Mouse (Mus musculus) liver, embryonic 15.5 days (tissue): ENCODE measurements around the gene Insm1. TPM values are rescaled to one million over a fixed set of nuclear protein-coding genes. Genes with fewer than 3 reads are reported as not detected.

Experiments used
- ATAC-seq: fragments of 200-750 bp; cut with Nextera tagmentation; 2 replicates; pipeline ENCODE4 v1.8.0; 2017; ENCODE audit warnings: moderate number of reproducible peaks, mild to moderate bottlenecking, moderate library complexity; ENCODE audit not compliant: insufficient read depth
- H3K27ac ChIP-seq: fragments of 300-500 bp; sonication (generic); replicated peaks from 2 replicates; pipeline ENCODE4 v1.5.1; 2015; ENCODE audit warnings: mild to moderate bottlenecking, inconsistent platforms
- H3K27me3 ChIP-seq: fragments of 300-500 bp; sonication (generic); 2 replicates; pipeline ENCODE4 v1.6.1; 2015; ENCODE audit warnings: mild to moderate bottlenecking, inconsistent platforms
- H3K36me3 ChIP-seq: fragments of 300-500 bp; sonication (generic); replicated peaks from 2 replicates; pipeline ENCODE4 v1.6.1; 2015; ENCODE audit warnings: moderate library complexity, mild to moderate bottlenecking, inconsistent platforms
- H3K4me1 ChIP-seq: fragments of 300-500 bp; sonication (generic); replicated peaks from 2 replicates; pipeline ENCODE4 v1.6.1; 2015; ENCODE audit warnings: inconsistent platforms
- H3K4me2 ChIP-seq: fragments of 300-500 bp; sonication (generic); 2 replicates; pipeline ENCODE4 v1.6.1; 2015; ENCODE audit warnings: moderate library complexity, mild to moderate bottlenecking, inconsistent platforms
- H3K4me3 ChIP-seq: fragments of 300-500 bp; sonication (generic); replicated peaks from 2 replicates; pipeline ENCODE4 v1.5.1; 2015; ENCODE audit warnings: mild to moderate bottlenecking, inconsistent platforms
- H3K9ac ChIP-seq: fragments of 300-500 bp; sonication (generic); 2 replicates; pipeline ENCODE4 v1.6.1; 2015; ENCODE audit warnings: moderate library complexity, mild to moderate bottlenecking, inconsistent platforms
- H3K9me3 ChIP-seq: fragments of 300-500 bp; sonication (generic); replicated peaks from 2 replicates; pipeline ENCODE4 v1.6.1; 2016; ENCODE audit warnings: inconsistent platforms
- WGBS: fragments of 180-500 bp; shearing (Covaris S2); methylation state at CpG from one replicate; pipeline ENCODE4 v1.1.7; 2015; ENCODE audit warnings: mixed read lengths; ENCODE audit not compliant: insufficient replicate concordance; 5-methylcytosine and 5-hydroxymethylcytosine counted together
- polyA plus RNA-seq: library from polyadenylated mRNA; unstranded; fragments of >200 nt; fragmentation: Nextera tagmentation; extraction: Ambion mirVana; gene quantifications from 2 replicates; pipeline ENCODE4 v1.2.1, GENCODE M21; 2015

Insm1 gene
- polyA plus RNA-seq, 1 experiment from 2014 or later: not detected

DNA sequence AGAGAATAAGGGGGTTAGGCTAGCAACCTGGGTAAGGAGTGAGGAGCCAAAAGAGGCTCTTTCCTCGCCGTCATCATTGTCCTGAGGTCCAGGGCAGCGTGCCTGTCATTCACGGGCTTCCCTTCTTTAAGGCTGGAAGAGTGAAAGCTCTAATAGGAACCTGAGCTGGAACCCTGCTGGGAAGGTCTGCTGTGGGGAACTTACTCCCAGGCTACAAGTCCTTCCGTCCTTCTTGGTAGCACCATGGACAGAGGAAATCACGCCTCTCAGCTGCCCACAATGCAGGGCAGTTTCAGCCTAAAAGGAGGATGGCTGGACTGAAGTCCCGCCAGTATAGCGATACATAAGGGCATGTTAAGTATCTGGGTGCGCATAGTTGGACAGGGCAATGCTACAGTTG, 4.8 kb downstream of the Insm1 start:
- Histone ChIP-seq H3K36me3 (no peaks in the 10 kb centered on the region), H3K4me2 (no peak overlapping the region), H3K9ac (no peak overlapping the region), H3K27ac (no peak overlapping the region), H3K27me3 (peaks cover 76% of the 10 kb centered on the region), H3K4me3 (no peak overlapping the region), H3K9me3 (no peaks in the 10 kb centered on the region), H3K4me1 (peaks cover 11% of the 10 kb centered on the region)
- 8% methylated on average over 9 of the region's 9 CpGs for WGBS
- no peak for ATAC-seq

GRCm38 (mm10) chr2:146227646-146228045, 5.9 kb downstream of the Insm1 start:
- H3K9ac ChIP-seq: no peak overlapping the region
- ATAC-seq: no peak
- H3K4me2 ChIP-seq: no peak overlapping the region
- H3K27me3 ChIP-seq: peaks cover 65% of the 10 kb centered on the region
- no peaks in the 10 kb centered on the region for H3K36me3 ChIP-seq
- 42% methylated on average over 3 of the region's 3 CpGs for WGBS
- H3K4me1 ChIP-seq: peaks cover 5% of the 10 kb centered on the region
- no peak overlapping the region for H3K27ac ChIP-seq
- no peak overlapping the region for H3K4me3 ChIP-seq
- no peaks in the 10 kb centered on the region for H3K9me3 ChIP-seq

DNA sequence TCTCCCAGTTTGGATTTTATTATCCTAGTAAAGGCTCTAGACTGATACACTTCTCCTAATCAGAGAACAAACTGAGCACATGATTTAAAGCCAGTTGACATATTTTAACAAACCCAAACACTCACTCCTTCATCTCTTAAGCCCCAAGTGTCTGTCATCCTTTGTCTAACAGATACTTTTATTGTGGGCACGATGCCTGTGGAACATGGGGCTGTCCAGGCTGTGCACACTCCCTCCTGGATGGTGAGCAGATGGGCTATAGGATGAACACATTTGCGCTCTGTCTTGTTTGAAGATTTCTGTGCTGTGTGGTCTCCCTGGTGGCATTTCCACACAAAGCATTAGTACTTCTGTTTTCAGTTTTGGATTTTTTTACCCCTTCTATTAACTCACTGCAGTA, 6.7 kb downstream of the Insm1 start:
- peaks cover 57% of the 10 kb centered on the region for H3K27me3 ChIP-seq
- H3K4me1 ChIP-seq: no peaks in the 10 kb centered on the region
- H3K36me3 ChIP-seq: no peaks in the 10 kb centered on the region
- H3K4me2 ChIP-seq: no peak overlapping the region
- WGBS: 59% methylated on average over 2 of the region's 2 CpGs
- H3K27ac ChIP-seq: no peak overlapping the region
- ATAC-seq: no peak
- no peak overlapping the region for H3K9ac ChIP-seq
- no peak overlapping the region for H3K4me3 ChIP-seq
- H3K9me3 ChIP-seq: no peaks in the 10 kb centered on the region

- H3K27ac ChIP-seq: no peak overlapping the region
- H3K9ac ChIP-seq: no peak overlapping the region
- no peak overlapping the region for H3K4me2 ChIP-seq
- no peaks in the 10 kb centered on the region for H3K36me3 ChIP-seq
- no peak overlapping the region for H3K4me3 ChIP-seq
- ATAC-seq: no peak
- WGBS: 62% methylated on average over 2 of the region's 2 CpGs
- no peaks in the 10 kb centered on the region for H3K9me3 ChIP-seq
- H3K27me3 ChIP-seq: peaks cover 29% of the 10 kb centered on the region
- H3K4me1 ChIP-seq: no peaks in the 10 kb centered on the region
Measured at GRCm38 (mm10) chr2:146231485-146231884, 9.8 kb downstream of the Insm1 start.

GRCm38 (mm10) chr2:146239196-146239747, 17.6 kb downstream of the Insm1 start:
- Histone ChIP-seq H3K27ac (no peak overlapping the region), H3K4me3 (no peak overlapping the region), H3K27me3 (0 out of 2 replicates have a peak, but pooled peaks cover 4% of the 10 kb centered on the region), H3K9me3 (no peaks in the 10 kb centered on the region), H3K4me1 (no peaks in the 10 kb centered on the region), H3K36me3 (0 out of 2 replicates have a peak, but pooled peaks cover 5% of the 10 kb centered on the region), H3K4me2 (no peak overlapping the region), H3K9ac (no peak overlapping the region)
- no peak for ATAC-seq
- 67% methylated on average over 4 of the region's 4 CpGs for WGBS

GRCm38 (mm10) chr2:146244049-146244448, 22.3 kb downstream of the Insm1 start:
- H3K27ac ChIP-seq: no peak overlapping the region
- H3K9ac ChIP-seq: no peak overlapping the region
- ATAC-seq: no peak
- 77% methylated on average over 2 of the region's 2 CpGs for WGBS
- H3K4me2 ChIP-seq: no peak overlapping the region
- H3K27me3 ChIP-seq: no peaks in the 10 kb centered on the region
- H3K36me3 ChIP-seq: 0 out of 2 replicates have a peak, but pooled peaks cover 6% of the 10 kb centered on the region
- H3K4me3 ChIP-seq: no peak overlapping the region
- no peaks in the 10 kb centered on the region; the same call in 1 of the 2 replicates for H3K4me1 ChIP-seq
- H3K9me3 ChIP-seq: no peaks in the 10 kb centered on the region

DNA sequence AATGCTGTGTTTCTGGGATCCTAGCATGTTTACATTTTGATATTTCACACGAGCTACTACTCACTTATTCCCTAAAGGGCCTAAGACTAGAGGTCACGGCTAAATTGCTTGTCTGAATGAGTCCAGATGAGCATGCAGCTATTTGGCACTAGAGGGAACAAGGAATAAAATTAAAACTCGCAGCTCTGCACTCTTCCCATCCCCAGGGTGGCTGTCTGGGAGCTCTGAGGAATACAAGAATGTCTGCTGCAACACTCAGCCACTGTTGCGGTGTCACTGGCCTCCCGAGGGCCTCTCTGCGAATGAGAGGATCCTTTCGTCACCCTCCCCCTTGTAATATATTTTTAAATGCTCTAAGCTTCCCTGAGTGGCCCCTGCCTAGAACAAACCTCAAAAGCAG, 23.7 kb downstream of the Insm1 start:
- no peak overlapping the region for H3K27ac ChIP-seq
- 57% methylated on average over 7 of the region's 7 CpGs for WGBS
- H3K9me3 ChIP-seq: no peaks in the 10 kb centered on the region
- H3K4me1 ChIP-seq: no peaks in the 10 kb centered on the region; the same call in 1 of the 2 replicates
- H3K27me3 ChIP-seq: no peaks in the 10 kb centered on the region
- 0 out of 2 replicates have a peak, but pooled peaks cover 6% of the 10 kb centered on the region for H3K36me3 ChIP-seq
- H3K4me2 ChIP-seq: no peak overlapping the region
- H3K9ac ChIP-seq: no peak overlapping the region
- ATAC-seq: no peak
- H3K4me3 ChIP-seq: no peak overlapping the region

GRCm38 (mm10) chr2:146246409-146247075, 24.8 kb downstream of the Insm1 start:
- no peak overlapping the region for H3K4me2 ChIP-seq
- no peak overlapping the region for H3K4me3 ChIP-seq
- ATAC-seq: no peak
- no peak overlapping the region for H3K9ac ChIP-seq
- no peaks in the 10 kb centered on the region for H3K9me3 ChIP-seq
- H3K27ac ChIP-seq: no peak overlapping the region
- 77% methylated on average over 4 of the region's 4 CpGs for WGBS
- H3K27me3 ChIP-seq: no peaks in the 10 kb centered on the region
- no peaks in the 10 kb centered on the region; the same call in 1 of the 2 replicates for H3K4me1 ChIP-seq
- 0 out of 2 replicates have a peak, but pooled peaks cover 6% of the 10 kb centered on the region for H3K36me3 ChIP-seq

- WGBS: 34% methylated on average over 6 of the region's 6 CpGs
- no peak for ATAC-seq
- H3K4me3 ChIP-seq: no peak overlapping the region
Measured at GRCm38 (mm10) chr2:146247576-146247975, 25.9 kb downstream of the Insm1 start.

DNA sequence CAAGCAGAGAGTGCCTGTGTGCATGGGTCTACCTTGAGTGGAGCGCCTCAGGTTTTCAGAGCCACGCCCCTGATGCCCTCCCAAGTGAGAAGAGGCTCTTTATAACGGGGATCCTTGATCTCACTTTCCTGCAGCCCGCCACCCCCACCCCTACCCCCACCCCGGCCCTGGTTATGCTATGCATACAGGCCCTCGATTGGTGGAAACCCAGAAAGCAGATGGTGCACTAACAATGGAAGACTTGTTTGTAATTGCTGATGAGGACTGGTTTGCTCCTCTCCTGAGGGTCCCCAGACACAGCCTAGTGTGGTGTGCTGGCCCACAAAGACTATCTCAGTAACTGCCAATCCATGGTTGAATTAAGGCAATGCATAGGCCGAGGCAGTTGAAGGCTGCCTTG, 27.3 kb downstream of the Insm1 start:
- Histone ChIP-seq H3K9ac (no peak overlapping the region), H3K27ac (no peak overlapping the region), H3K27me3 (no peaks in the 10 kb centered on the region), H3K4me3 (no peak overlapping the region), H3K4me2 (no peak overlapping the region), H3K4me1 (no peaks in the 10 kb centered on the region; the same call in 1 of the 2 replicates), H3K9me3 (no peaks in the 10 kb centered on the region), H3K36me3 (0 out of 2 replicates have a peak, but pooled peaks cover 3% of the 10 kb centered on the region)
- 65% methylated on average over 7 of the region's 7 CpGs for WGBS
- ATAC-seq: no peak

More at GRCm38 (mm10) chr2:146247576-146247975, 25.9 kb downstream of the Insm1 start:
- H3K27ac ChIP-seq: no peak overlapping the region
- H3K9me3 ChIP-seq: no peaks in the 10 kb centered on the region
- no peaks in the 10 kb centered on the region for H3K27me3 ChIP-seq
- no peak overlapping the region for H3K4me2 ChIP-seq
- H3K36me3 ChIP-seq: 0 out of 2 replicates have a peak, but pooled peaks cover 6% of the 10 kb centered on the region
- no peak overlapping the region for H3K9ac ChIP-seq
- H3K4me1 ChIP-seq: no peaks in the 10 kb centered on the region; the same call in 1 of the 2 replicates

DNA sequence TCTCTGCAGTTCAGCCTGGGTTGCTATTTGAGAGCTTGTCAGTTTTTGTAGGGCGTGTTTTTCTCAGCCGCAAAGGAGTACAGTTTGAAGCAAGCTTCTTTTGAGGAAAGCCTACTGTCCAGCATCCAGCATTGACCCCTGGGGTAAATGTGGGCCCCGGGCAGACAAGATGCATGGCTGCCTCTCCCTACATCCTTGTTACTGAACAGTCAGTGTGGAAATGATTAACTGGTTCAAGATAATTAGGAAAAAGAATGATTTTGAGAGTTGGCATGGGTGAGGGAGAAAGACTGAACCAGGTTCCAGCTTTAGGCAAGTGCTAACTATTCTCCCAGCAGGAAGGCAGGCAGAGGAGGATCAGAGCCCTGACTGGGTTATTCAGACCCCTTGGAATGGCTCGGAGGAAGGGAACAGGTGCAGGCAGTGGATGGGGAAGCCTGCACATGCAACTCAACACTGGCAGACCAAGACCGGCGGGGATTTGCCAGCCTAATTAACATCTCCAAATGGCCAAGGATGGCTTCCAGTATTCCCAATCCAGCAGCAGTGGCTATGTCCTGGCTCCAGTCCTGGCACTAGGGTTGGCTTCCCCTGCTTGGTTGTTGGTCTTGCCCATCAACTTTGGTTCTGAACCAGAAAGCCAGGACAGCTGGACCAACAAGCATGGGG, 28.6 kb downstream of the Insm1 start:
- no peaks in the 10 kb centered on the region for H3K27me3 ChIP-seq
- no peak overlapping the region for H3K27ac ChIP-seq
- no peak overlapping the region for H3K4me2 ChIP-seq
- WGBS: 77% methylated on average over 6 of the region's 6 CpGs
- H3K9me3 ChIP-seq: no peaks in the 10 kb centered on the region
- H3K4me1 ChIP-seq: no peaks in the 10 kb centered on the region; the same call in 1 of the 2 replicates
- H3K36me3 ChIP-seq: no peaks in the 10 kb centered on the region
- no peak for ATAC-seq
- no peak overlapping the region for H3K4me3 ChIP-seq
- H3K9ac ChIP-seq: no peak overlapping the region
